Mouse (Mus musculus) midbrain, embryonic 15.5 days (tissue): ENCODE measurements around the gene Sap25. TPM values are rescaled to one million over a fixed set of nuclear protein-coding genes. Genes with fewer than 3 reads are reported as not detected.

Experiments
- ATAC-seq: fragments of 200-750 bp; cut with Nextera tagmentation; replicated peaks from 2 replicates; pipeline ENCODE4 v1.8.0; 2017; ENCODE audit warnings: moderate TSS enrichment
- H3K27ac ChIP-seq: fragments of 300-500 bp; sonication (generic); 2 replicates; pipeline ENCODE4 v1.5.1; 2015; ENCODE audit warnings: mild to moderate bottlenecking, inconsistent platforms
- H3K27me3 ChIP-seq: fragments of 300-500 bp; sonication (generic); replicated peaks from 2 replicates; pipeline ENCODE4 v1.6.1; 2015; ENCODE audit warnings: inconsistent platforms
- H3K36me3 ChIP-seq: fragments of 300-500 bp; sonication (generic); replicated peaks from 2 replicates; pipeline ENCODE4 v1.6.1; 2015; ENCODE audit warnings: inconsistent platforms
- H3K4me1 ChIP-seq: fragments of 300-500 bp; sonication (generic); 2 replicates; pipeline ENCODE4 v1.6.1; 2015; ENCODE audit warnings: inconsistent platforms
- H3K4me2 ChIP-seq: fragments of 300-500 bp; sonication (generic); 2 replicates; pipeline ENCODE4 v1.6.1; 2015; ENCODE audit warnings: inconsistent platforms, mild to moderate bottlenecking, moderate library complexity
- H3K4me3 ChIP-seq: fragments of 300-500 bp; sonication (generic); 2 replicates; pipeline ENCODE4 v1.5.1; 2015; ENCODE audit warnings: mild to moderate bottlenecking, inconsistent platforms
- H3K9ac ChIP-seq: fragments of 300-500 bp; sonication (generic); 2 replicates; pipeline ENCODE4 v1.6.1; 2015; ENCODE audit warnings: mild to moderate bottlenecking, inconsistent platforms
- H3K9me3 ChIP-seq: fragments of 300-500 bp; sonication (generic); 2 replicates; pipeline ENCODE4 v1.6.1; 2016; ENCODE audit warnings: inconsistent platforms
- WGBS: fragments of 180-500 bp; shearing (Covaris S2); methylation state at CpG from one replicate; pipeline ENCODE4 v1.1.7; 2015; ENCODE audit warnings: mixed read lengths; 5-methylcytosine and 5-hydroxymethylcytosine counted together
- polyA plus RNA-seq: library from polyadenylated mRNA; unstranded; fragments of >200 nt; fragmentation: Nextera tagmentation; extraction: Ambion mirVana; gene quantifications from 2 replicates; pipeline ENCODE4 v1.2.1, GENCODE M21; 2015

Gene Sap25
- polyA plus RNA-seq, 1 experiment from 2014 or later, result 6.8 TPM

GRCm38 (mm10) chr5:137672361-137672760 is 31.2 kb downstream of the Sap25 start:
- H3K36me3 ChIP-seq, result no peaks in the 10 kb centered on the region
- 84% methylated on average over 5 of the region's 5 CpGs for WGBS
- H3K27ac ChIP-seq, result no peak overlapping the region
- H3K4me2 ChIP-seq, result no peak overlapping the region
- peaks cover 5% of the 10 kb centered on the region; the same call in 1 of the 2 replicates for H3K4me1 ChIP-seq
- no peaks in the 10 kb centered on the region for H3K27me3 ChIP-seq
- H3K9me3 ChIP-seq, result no peaks in the 10 kb centered on the region
- no peak overlapping the region for H3K9ac ChIP-seq
- ATAC-seq, result no peak
- no peak overlapping the region for H3K4me3 ChIP-seq

DNA sequence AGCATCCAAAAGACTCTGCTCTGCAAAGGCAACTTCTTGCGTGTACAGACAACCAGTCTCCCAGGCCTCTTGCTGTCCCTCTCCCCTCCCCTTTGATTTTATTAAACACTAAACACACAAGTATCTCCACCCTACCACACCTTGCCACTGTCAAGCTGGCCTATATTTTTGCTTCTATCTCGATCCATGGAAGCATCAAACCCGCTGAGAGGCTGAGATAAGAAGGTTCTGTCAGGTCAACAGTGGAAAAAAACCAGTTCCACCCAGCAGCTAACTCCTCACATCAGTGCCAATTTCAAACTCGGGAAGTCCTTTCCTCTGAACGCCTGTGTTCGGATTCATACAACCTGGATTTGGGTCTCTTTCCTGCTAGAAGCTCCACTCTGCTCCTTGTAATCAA is 31.9 kb downstream of the Sap25 start:
- no peak for ATAC-seq
- H3K27ac ChIP-seq, result no peak overlapping the region
- H3K9ac ChIP-seq, result no peak overlapping the region
- H3K4me2 ChIP-seq, result no peak overlapping the region
- H3K4me3 ChIP-seq, result no peak overlapping the region
- 92% methylated on average over 6 of the region's 6 CpGs for WGBS
- H3K9me3 ChIP-seq, result no peaks in the 10 kb centered on the region
- no peaks in the 10 kb centered on the region for H3K36me3 ChIP-seq
- no peaks in the 10 kb centered on the region for H3K27me3 ChIP-seq
- peaks cover 5% of the 10 kb centered on the region; the same call in 1 of the 2 replicates for H3K4me1 ChIP-seq

DNA sequence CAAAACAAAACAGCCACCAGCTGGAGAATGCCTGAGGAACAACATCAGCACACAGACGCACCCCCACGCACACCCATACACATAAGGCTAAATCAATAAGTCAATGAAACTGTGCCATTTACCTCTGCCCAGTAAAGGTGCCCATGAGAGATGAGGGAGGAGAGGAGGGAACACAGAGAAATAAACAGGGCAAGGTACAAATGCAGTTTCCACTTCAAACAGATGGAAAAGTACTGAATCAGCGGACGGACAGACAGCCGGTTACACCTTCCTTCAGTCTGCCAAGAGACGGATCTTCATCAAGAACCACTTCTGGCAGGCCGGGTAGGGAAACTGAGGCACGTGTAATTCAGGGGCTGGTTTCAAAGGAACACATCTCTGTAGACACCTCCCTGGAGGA is 33.7 kb downstream of the Sap25 start:
- no peak overlapping the region for H3K27ac ChIP-seq
- ATAC-seq, result no peak
- no peaks in the 10 kb centered on the region for H3K36me3 ChIP-seq
- H3K27me3 ChIP-seq, result no peaks in the 10 kb centered on the region
- H3K4me1 ChIP-seq, result peaks cover 5% of the 10 kb centered on the region; the same call in 1 of the 2 replicates
- H3K4me2 ChIP-seq, result no peak overlapping the region
- no peak overlapping the region for H3K4me3 ChIP-seq
- no peak overlapping the region for H3K9ac ChIP-seq
- no peaks in the 10 kb centered on the region for H3K9me3 ChIP-seq
- WGBS, result 96% methylated on average over 8 of the region's 8 CpGs

GRCm38 (mm10) chr5:137677859-137678258 is 36.7 kb downstream of the Sap25 start:
- Histone ChIP-seq H3K36me3 (no peaks in the 10 kb centered on the region), H3K4me1 (peaks cover 12% of the 10 kb centered on the region), H3K27me3 (no peaks in the 10 kb centered on the region), H3K4me2 (no peak overlapping the region), H3K9ac (no peak overlapping the region), H3K9me3 (no peaks in the 10 kb centered on the region), H3K27ac (no peak overlapping the region), H3K4me3 (no peak overlapping the region)
- ATAC-seq, result no peak
- WGBS, result 96% methylated on average over 8 of the region's 8 CpGs

- H3K9ac ChIP-seq, result no peak overlapping the region
- no peaks in the 10 kb centered on the region for H3K36me3 ChIP-seq
- no peak overlapping the region for H3K4me2 ChIP-seq
- no peaks in the 10 kb centered on the region for H3K9me3 ChIP-seq
- H3K4me3 ChIP-seq, result no peak overlapping the region
- no peak overlapping the region for H3K27ac ChIP-seq
- H3K27me3 ChIP-seq, result no peaks in the 10 kb centered on the region
- H3K4me1 ChIP-seq, result peaks cover 21% of the 10 kb centered on the region
- WGBS, result 81% methylated on average over 3 of the region's 3 CpGs
- no peak for ATAC-seq
Observed at GRCm38 (mm10) chr5:137678736-137679135, 37.6 kb downstream of the Sap25 start.

DNA sequence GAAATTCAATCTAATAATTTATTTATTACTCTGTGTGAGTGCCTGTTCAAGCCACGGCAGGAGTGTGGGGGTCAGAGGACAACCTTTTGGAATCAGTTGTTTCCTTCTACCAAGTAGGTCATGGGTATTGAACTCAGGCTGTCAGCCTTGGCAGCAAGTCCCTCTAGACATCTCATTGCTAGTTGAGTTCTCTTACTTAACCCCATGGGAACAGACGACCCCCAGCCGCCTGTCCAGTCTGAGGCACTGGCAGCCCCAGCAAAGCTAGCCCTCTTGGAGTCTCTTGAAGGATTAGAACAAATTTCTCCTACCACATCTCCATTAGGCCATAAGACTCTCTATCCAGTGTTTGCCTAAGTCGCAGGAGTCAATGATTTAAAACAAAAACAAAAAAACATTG is 38.6 kb downstream of the Sap25 start:
- H3K36me3 ChIP-seq, result no peaks in the 10 kb centered on the region
- H3K4me1 ChIP-seq, result peaks cover 22% of the 10 kb centered on the region
- H3K27me3 ChIP-seq, result no peaks in the 10 kb centered on the region
- no peaks in the 10 kb centered on the region for H3K9me3 ChIP-seq
- no peak for ATAC-seq
- H3K4me2 ChIP-seq, result no peak overlapping the region
- no peak overlapping the region for H3K4me3 ChIP-seq
- no peak overlapping the region for H3K9ac ChIP-seq
- H3K27ac ChIP-seq, result no peak overlapping the region
- 85% methylated on average over 4 of the region's 4 CpGs for WGBS

DNA sequence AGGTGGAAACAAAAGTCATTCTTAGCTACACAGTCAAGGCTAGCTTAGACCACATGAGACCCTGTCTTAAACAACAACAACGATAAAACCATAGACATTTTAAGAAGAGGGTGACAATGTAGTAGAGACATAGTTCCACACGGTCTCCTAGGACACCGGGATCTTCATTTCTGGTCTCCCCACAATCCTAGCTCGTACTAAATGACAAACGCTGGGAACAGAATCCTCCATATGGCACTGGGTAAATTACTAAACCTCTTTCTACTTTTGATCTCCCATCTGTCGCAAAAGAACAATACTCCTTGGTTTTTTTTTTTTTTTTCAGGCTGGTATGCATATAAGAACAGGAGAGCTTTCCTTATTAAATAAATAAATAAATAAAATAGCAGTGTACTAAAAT is 41.4 kb downstream of the Sap25 start:
- Histone ChIP-seq H3K9ac (peak overlapping the region; percentile 4; the same call in 1 of the 2 replicates), H3K4me3 (no peak overlapping the region), H3K36me3 (no peaks in the 10 kb centered on the region), H3K9me3 (no peaks in the 10 kb centered on the region), H3K4me1 (peaks cover 25% of the 10 kb centered on the region), H3K27ac (no peak overlapping the region), H3K27me3 (no peaks in the 10 kb centered on the region), H3K4me2 (0 out of 2 replicates have a peak overlapping the region, but pooled peaks have one; percentile 86)
- ATAC-seq, result no peak
- WGBS, result 58% methylated on average over 6 of the region's 6 CpGs

- peak overlapping the region; percentile 64 for H3K9ac ChIP-seq
- H3K36me3 ChIP-seq, result no peaks in the 10 kb centered on the region
- no peaks in the 10 kb centered on the region for H3K9me3 ChIP-seq
- peak overlapping the region; percentile 86 for H3K4me2 ChIP-seq
- 12% methylated on average over 28 of the region's 28 CpGs for WGBS
- H3K27ac ChIP-seq, result peak overlapping the region; percentile 84
- no peaks in the 10 kb centered on the region for H3K27me3 ChIP-seq
- peak overlapping the region; percentile 80 for H3K4me3 ChIP-seq
- ATAC-seq, result no peak; the same call in 1 of the 2 replicates
- peaks cover 25% of the 10 kb centered on the region for H3K4me1 ChIP-seq
Observed at GRCm38 (mm10) chr5:137683388-137684293, 42.5 kb downstream of the Sap25 start.

- H3K36me3 ChIP-seq, result no peaks in the 10 kb centered on the region
- peak within 1 kb of the TSS; percentile 64 for H3K9ac ChIP-seq
- under 1% methylated on average over 62 of the region's 62 CpGs for WGBS
- no peaks in the 10 kb centered on the region for H3K27me3 ChIP-seq
- peak within 1 kb of the TSS; percentile 84 for H3K27ac ChIP-seq
- peak within 1 kb of the TSS; percentile 86 for H3K4me2 ChIP-seq
- peak; percentile 100 for ATAC-seq
- no peaks in the 10 kb centered on the region for H3K9me3 ChIP-seq
- H3K4me1 ChIP-seq, result peaks cover 25% of the 10 kb centered on the region
- peak within 1 kb of the TSS; percentile 80 for H3K4me3 ChIP-seq
Observed at GRCm38 (mm10) chr5:137684294-137685123, 43.4 kb downstream of the Sap25 start, which contains the start of gene Agfg2. Agfg2 (minus strand) TSS chr5:137684726.

- Histone ChIP-seq H3K4me1 (peaks cover 25% of the 10 kb centered on the region), H3K9ac (no peak overlapping the region), H3K4me3 (no peak overlapping the region), H3K27ac (no peak overlapping the region), H3K4me2 (no peak overlapping the region), H3K27me3 (no peaks in the 10 kb centered on the region), H3K9me3 (no peaks in the 10 kb centered on the region), H3K36me3 (no peaks in the 10 kb centered on the region)
- WGBS, result 97% methylated on average over 3 of the region's 3 CpGs
- ATAC-seq, result no peak
Observed at GRCm38 (mm10) chr5:137685653-137686052, 44.5 kb downstream of the Sap25 start.

DNA sequence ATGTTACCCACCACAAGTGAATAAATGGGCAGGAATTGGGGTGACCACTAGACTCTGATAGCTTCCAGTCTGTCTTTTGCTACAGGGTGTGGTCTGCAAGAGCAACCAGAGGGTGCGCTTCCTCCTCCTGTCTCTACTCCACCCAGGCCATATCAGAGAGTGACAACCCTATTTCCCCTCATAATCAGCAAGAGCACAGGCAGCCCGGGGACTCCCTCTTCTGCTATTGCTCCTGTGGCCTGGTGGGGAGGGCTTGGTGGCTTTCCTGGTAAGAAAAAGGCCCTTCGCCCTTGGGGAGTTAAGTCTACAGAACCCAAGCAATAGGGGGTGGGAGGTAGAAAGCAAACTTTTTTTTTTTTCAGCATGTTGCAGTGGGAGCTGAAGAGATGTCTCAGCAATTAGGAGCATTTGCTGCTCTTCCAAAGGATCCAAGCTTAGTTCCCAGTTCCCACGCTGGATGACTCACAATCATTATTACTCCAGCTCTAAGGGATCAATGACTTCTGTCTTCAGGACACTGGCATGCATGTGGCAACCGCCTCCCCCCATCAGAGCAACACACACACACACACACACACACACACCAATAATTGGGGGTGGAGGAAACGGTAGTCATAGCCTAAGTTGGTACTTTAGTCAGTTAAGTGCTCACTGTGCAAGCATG is 45.1 kb downstream of the Sap25 start:
- Histone ChIP-seq H3K27ac (no peak overlapping the region), H3K4me3 (no peak overlapping the region), H3K9ac (no peak overlapping the region), H3K9me3 (no peaks in the 10 kb centered on the region), H3K4me1 (peaks cover 25% of the 10 kb centered on the region), H3K27me3 (no peaks in the 10 kb centered on the region), H3K36me3 (no peaks in the 10 kb centered on the region), H3K4me2 (no peak overlapping the region)
- ATAC-seq, result no peak
- 89% methylated on average over 6 of the region's 6 CpGs for WGBS

DNA sequence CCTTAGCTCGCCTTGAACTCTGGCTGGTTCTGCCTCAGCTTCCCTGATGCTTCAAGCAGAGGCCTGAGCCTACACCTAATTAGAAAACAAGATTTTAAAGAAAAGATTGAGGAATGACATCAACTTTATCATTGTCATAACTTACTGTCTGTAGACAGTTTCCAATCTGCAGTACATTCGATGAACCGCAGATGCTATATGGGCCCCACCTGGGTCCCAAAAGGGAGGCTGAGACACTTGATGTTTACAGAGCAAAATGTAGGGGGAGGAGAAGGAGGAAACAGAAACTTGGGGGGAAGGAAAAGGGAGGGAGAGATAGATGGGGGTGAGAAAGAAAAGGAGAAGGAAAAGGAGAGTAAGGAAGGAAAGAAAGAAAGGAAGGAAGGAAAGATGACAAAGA is 48.8 kb downstream of the Sap25 start:
- Histone ChIP-seq H3K27me3 (no peaks in the 10 kb centered on the region), H3K4me1 (peaks cover 1% of the 10 kb centered on the region; the same call in 1 of the 2 replicates), H3K4me3 (no peak overlapping the region), H3K4me2 (no peak overlapping the region), H3K9me3 (no peaks in the 10 kb centered on the region), H3K36me3 (no peaks in the 10 kb centered on the region), H3K27ac (no peak overlapping the region), H3K9ac (no peak overlapping the region)
- WGBS, result 88% methylated on average over 3 of the region's 3 CpGs
- no peak for ATAC-seq
